Mouse (Mus musculus) retina, postnatal 1 day (tissue): ENCODE measurements around the gene Kifc3.

Experiments used
- DNase-seq: peaks from one replicate; pipeline ENCODE4 v3.0.0-alpha.2; 2012

Kifc3 gene

DNA sequence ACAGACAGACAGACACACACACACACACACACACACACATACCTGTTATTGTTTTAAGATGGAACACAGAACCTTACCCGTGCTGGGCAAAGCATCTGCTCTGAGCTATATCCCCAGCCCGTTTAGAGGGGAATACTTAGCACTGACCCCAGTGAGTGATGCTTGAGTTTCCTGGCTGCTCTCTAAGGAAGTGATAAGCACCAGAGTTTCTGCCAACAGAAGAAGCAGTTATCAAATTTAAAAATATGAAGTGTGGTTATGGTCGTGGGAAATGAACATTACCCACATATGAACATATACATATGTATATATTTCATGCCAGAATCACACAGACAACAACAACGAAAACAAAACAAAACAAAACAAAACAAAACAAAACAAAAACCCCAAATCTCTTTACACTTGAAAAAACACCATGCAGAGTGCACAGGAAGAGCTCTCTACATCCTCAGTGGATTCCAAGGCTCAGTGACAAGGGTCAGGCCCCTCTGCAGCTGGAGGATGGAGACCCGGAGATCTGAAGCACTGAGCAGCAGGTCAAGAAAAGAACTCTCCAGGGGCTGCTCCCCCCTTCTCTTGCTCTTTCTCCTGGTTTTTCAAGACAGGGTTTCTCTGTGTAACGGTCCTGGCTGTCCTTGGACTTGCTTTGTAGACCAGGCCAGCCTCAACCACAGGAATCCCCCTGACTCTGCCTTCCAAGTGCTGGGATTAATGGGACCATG lies 142.6 kb downstream of the Kifc3 start:
- DNase-seq = no peak

DNA sequence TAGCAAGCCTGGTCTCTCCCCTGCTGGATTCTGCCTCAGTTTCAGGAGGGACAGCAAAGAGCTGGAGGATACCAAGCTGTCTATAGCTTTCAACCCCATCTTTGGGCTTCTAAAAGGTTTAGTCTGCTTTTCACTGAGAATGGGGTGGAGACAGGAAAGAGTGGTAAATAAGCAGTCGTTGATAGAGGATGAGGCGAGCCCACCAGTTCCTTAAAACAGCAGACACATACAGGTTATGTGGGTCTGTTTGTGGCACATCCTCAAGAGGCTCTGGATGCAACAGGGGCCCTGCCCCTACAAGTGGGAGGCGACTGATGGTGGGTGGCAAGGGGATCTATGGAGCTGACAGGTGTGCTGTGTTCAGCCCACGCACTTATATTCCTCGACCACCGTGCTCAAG lies 144.0 kb downstream of the Kifc3 start:
- no peak for DNase-seq

DNA sequence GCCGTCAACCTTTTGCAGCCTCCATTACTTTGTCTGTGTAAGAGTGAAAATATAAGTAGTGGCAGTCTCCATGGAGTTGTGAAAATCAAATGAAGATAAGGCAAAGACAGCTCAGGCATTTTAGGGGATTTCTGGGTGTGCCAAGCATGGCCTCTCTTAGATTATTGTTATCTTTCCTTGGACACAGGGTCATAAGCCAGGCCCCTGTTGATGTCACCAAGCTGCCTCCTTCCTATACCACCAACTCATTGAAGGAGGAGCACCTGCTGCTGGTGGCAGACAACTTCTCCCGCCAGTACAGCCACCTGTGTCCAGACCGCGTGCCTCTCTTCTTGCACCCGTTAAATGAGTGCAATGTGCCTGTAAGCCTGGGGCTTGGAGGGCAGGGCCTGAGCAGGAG lies 146.2 kb downstream of the Kifc3 start:
- DNase-seq = no peak

DNA sequence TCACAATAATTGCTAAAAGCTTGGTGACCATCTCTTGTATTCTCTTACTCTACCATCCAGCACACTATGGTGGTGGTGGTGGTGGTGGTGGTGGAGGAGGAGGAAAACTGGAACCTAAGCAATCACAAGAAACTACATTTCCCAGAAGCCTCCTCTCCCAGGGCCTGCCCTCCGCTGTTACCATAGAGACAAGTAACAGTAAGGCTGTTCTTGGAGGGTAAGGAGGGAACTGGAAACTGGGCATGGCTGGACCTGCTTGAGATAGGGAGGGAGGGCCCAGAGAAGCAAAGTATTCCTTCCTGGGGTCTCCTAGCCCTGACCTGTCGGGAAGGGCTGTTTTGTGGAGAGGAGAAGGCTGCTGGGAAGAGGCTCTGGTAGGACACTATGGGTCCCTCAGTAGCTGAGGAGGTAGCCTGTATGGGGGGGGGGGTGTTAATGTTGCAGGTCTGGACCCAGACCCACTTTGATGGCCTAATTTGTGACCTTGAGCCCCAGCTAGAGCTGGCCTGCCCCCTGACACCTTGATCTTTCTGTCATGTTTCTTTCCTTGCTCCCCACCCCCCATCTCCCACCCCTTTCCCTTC lies 147.6 kb downstream of the Kifc3 start, which contains the start of gene Drc7:
Gene Drc7, plus strand, starts transcription at position 177 of the 584 bp plus-strand sequence.
- DNase-seq = peak; percentile 49

DNA sequence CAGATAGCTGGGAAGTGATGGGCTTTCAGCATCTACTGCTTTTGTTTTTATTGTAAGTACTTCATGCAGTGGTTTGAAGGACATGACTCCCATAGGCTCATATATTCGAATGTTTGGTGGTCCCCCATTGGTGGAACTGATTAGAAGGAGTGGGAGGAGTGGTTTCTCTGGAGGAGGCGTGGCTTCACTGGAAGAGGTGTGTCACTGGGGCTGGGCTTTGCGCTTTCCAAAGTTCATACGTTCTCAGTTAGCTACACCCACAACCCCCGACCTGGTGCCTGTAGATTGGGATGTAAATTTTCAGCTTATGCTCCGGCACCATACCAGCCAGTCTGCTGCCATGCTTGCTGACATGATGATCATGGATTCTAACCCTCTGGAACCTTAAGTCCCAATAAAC lies 148.2 kb downstream of the Kifc3 start:
- no peak for DNase-seq
